Mouse (Mus musculus) right cerebral cortex, postnatal 36 days (tissue): Measurements from ENCODE around the gene Pqlc3.

Experiments used
- DNase-seq, 2 experiments: peaks; one replicate each; pipeline ENCODE4 v3.0.0; 2022; ENCODE audit warnings: low spot score in 2 of 2, mixed read lengths in 1 of 2

The Pqlc3 gene

GRCm38 (mm10) chr12:17009466-17009865 lies 9.3 kb upstream of the Pqlc3 start:
- no peak for DNase-seq

GRCm38 (mm10) chr12:17001211-17001610 lies 1.0 kb upstream of the Pqlc3 start:
- DNase-seq, result no peak

GRCm38 (mm10) chr12:17000628-17001027 lies 420 bp upstream of the Pqlc3 start:
- DNase-seq, result no peak

GRCm38 (mm10) chr12:16999146-16999545 lies 1.1 kb downstream of the Pqlc3 start:
- DNase-seq, result no peak

- DNase-seq, result no peak
Measured at GRCm38 (mm10) chr12:16996886-16997462, 3.2 kb downstream of the Pqlc3 start.

GRCm38 (mm10) chr12:16996281-16996680 lies 3.9 kb downstream of the Pqlc3 start:
- DNase-seq, result no peak

GRCm38 (mm10) chr12:16994291-16994690 lies 5.9 kb downstream of the Pqlc3 start:
- DNase-seq, result no peak

GRCm38 (mm10) chr12:16992355-16992754 lies 7.9 kb downstream of the Pqlc3 start:
- no peak for DNase-seq

GRCm38 (mm10) chr12:16991376-16991775 lies 8.8 kb downstream of the Pqlc3 start:
- DNase-seq, result no peak

- no peak for DNase-seq
Measured at GRCm38 (mm10) chr12:16985778-16986177, 14.4 kb downstream of the Pqlc3 start.

GRCm38 (mm10) chr12:16977120-16977519 lies 23.1 kb downstream of the Pqlc3 start:
- no peak for DNase-seq

GRCm38 (mm10) chr12:16966811-16967210 lies 33.4 kb downstream of the Pqlc3 start:
- no peak for DNase-seq

- DNase-seq, result no peak
Measured at GRCm38 (mm10) chr12:16963354-16963753, 36.9 kb downstream of the Pqlc3 start.

- DNase-seq, result no peak
Measured at GRCm38 (mm10) chr12:16958851-16959250, 41.4 kb downstream of the Pqlc3 start.

GRCm38 (mm10) chr12:16948239-16948638 lies 52.0 kb downstream of the Pqlc3 start:
- no peak for DNase-seq

- no peak for DNase-seq
Measured at GRCm38 (mm10) chr12:16941976-16942375, 58.2 kb downstream of the Pqlc3 start.
